Mouse (Mus musculus) embryonic facial prominence, embryonic 11.5 days (tissue): Measurements from ENCODE around the gene Tmod2. TPM values are rescaled to one million over a fixed set of nuclear protein-coding genes. Genes with fewer than 3 reads are reported as not detected.
"Not testable (repeated sequence)": the region's sequence is repeated elsewhere in the genome, so short reads cannot be mapped to it uniquely, and the experiment has no call there.

Experiments
- ATAC-seq: fragments of 200-750 bp; cut with Nextera tagmentation; replicated peaks from 2 replicates; pipeline ENCODE4 v1.8.0; 2017; ENCODE audit warnings: low read depth; ENCODE audit not compliant: insufficient number of reproducible peaks, low FRiP score, low TSS enrichment
- DNase-seq: peaks from one replicate; pipeline ENCODE4 v3.0.0-alpha.2; 2015; ENCODE audit warnings: low spot score
- H3K27ac ChIP-seq: fragments of 300-500 bp; sonication (generic); replicated peaks from 2 replicates; pipeline ENCODE4 v1.5.1; 2014; ENCODE audit warnings: mild to moderate bottlenecking, low read depth, low read length, control low read depth
- H3K27me3 ChIP-seq: fragments of 300-500 bp; sonication (generic); 2 replicates; pipeline ENCODE4 v1.6.1; 2014; ENCODE audit warnings: mild to moderate bottlenecking, low read length, moderate library complexity, mixed read lengths; ENCODE audit not compliant: control insufficient read depth, insufficient read depth
- H3K36me3 ChIP-seq: fragments of 300-500 bp; sonication (generic); replicated peaks from 2 replicates; pipeline ENCODE4 v1.6.1; 2014; ENCODE audit warnings: low read depth, mild to moderate bottlenecking, low read length, moderate library complexity, mixed read lengths; ENCODE audit not compliant: control insufficient read depth, insufficient read depth
- H3K4me1 ChIP-seq: fragments of 300-500 bp; sonication (generic); 2 replicates; pipeline ENCODE4 v1.6.1; 2014; ENCODE audit warnings: low read length, mixed read lengths; ENCODE audit not compliant: control insufficient read depth, insufficient read depth
- H3K4me2 ChIP-seq: fragments of 300-500 bp; sonication (generic); 2 replicates; pipeline ENCODE4 v1.6.1; 2014; ENCODE audit warnings: low read depth, mild to moderate bottlenecking, control low read depth, low read length, moderate library complexity
- H3K4me3 ChIP-seq: fragments of 300-500 bp; sonication (generic); 2 replicates; pipeline ENCODE4 v1.5.1; 2014; ENCODE audit warnings: low read depth, low read length, control low read depth
- H3K9ac ChIP-seq: fragments of 300-500 bp; sonication (generic); replicated peaks from 2 replicates; pipeline ENCODE4 v1.6.1; 2014; ENCODE audit warnings: mild to moderate bottlenecking, control low read depth, low read length
- H3K9me3 ChIP-seq: fragments of 300-500 bp; sonication (generic); replicated peaks from 2 replicates; pipeline ENCODE4 v1.6.1; 2016; ENCODE audit warnings: mild to moderate bottlenecking, low read length, inconsistent platforms, mixed read lengths; ENCODE audit not compliant: control insufficient read depth
- WGBS: fragments of 180-500 bp; shearing (Covaris S2); extraction: QIAGEN DNeasy Blood & Tissue Kit; methylation state at CpG from one replicate; pipeline ENCODE4 v1.1.7; 2014; 5-methylcytosine and 5-hydroxymethylcytosine counted together
- polyA plus RNA-seq: library from polyadenylated mRNA; unstranded; fragments of >200 nt; fragmentation: Nextera tagmentation; extraction: Ambion mirVana; gene quantifications from 2 replicates; pipeline ENCODE4 v1.2.1, GENCODE M21; 2014

The Tmod2 gene
- 36.2 and 38.2 TPM in 2 replicates for polyA plus RNA-seq

- WGBS = under 1% methylated on average over 70 of the region's 74 CpGs
- Histone ChIP-seq H3K36me3 (no peaks in the 10 kb centered on the region), H3K9ac (peak within 1 kb of the TSS; percentile 73), H3K4me1 (no peaks in the 10 kb centered on the region), H3K9me3 (no peaks in the 10 kb centered on the region), H3K27me3 (no peaks in the 10 kb centered on the region), H3K4me2 (peak within 1 kb of the TSS; percentile 91), H3K27ac (no peak within 1 kb of the TSS), H3K4me3 (peak within 1 kb of the TSS; percentile 86)
- ATAC-seq (peak; percentile 92), DNase-seq (peak; percentile 82)
Measured at GRCm38 (mm10) chr9:75610571-75611493, at the start of gene Tmod2. TSS of gene Tmod2 (minus strand) at chr9:75611325.

DNA sequence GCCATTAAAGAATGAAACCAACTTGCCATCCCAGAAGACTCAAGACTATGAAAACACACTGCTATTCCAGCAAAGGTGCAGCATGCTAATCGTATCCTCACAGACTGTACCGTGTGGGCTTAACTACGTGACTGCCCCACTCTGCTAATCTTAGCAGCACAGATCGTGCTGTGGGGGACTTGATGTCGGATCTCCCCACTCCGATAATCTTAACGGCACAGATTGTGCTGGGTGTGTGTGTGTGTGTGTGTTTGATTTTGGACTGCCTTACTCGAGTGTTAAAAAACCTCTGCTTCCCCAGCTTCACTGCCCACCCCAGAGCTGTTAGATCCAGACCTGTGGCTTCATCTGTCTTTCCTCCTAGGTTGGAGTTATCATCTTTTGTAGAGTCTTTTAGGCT, 49.8 kb upstream of the Tmod2 start:
- DNase-seq (no peak), ATAC-seq (no peak)
- WGBS = 88% methylated on average over 8 of the region's 8 CpGs
- no peak overlapping the region for H3K4me3 ChIP-seq
- no peaks in the 10 kb centered on the region for H3K36me3 ChIP-seq
- H3K9me3 ChIP-seq = no peaks in the 10 kb centered on the region
- no peak overlapping the region for H3K9ac ChIP-seq
- H3K4me1 ChIP-seq = no peaks in the 10 kb centered on the region
- no peak overlapping the region for H3K27ac ChIP-seq
- no peak overlapping the region for H3K4me2 ChIP-seq
- H3K27me3 ChIP-seq = no peaks in the 10 kb centered on the region

DNA sequence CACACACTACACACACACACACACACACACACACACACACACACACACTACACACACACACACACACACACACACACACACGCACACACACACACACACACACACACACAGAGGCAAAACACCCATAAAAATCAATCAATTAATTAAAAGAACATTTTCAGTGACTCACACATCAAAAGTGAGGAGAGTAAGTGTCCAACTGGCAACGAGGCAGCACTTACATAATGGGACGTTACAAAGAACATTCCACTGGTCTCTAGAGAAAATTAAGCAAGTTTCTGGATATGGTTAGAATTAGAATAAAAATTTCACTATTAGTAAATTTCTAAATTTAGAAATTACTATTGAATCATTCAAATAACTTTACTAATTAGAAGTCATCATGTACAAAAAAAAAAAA, 45.3 kb upstream of the Tmod2 start:
- not testable (repeated sequence) for H3K4me1 ChIP-seq, ATAC-seq, H3K27me3 ChIP-seq, H3K36me3 ChIP-seq, H3K27ac ChIP-seq, H3K9me3 ChIP-seq, H3K4me2 ChIP-seq, DNase-seq, H3K4me3 ChIP-seq, H3K9ac ChIP-seq
- 68% methylated on average over 3 of the region's 3 CpGs for WGBS

DNA sequence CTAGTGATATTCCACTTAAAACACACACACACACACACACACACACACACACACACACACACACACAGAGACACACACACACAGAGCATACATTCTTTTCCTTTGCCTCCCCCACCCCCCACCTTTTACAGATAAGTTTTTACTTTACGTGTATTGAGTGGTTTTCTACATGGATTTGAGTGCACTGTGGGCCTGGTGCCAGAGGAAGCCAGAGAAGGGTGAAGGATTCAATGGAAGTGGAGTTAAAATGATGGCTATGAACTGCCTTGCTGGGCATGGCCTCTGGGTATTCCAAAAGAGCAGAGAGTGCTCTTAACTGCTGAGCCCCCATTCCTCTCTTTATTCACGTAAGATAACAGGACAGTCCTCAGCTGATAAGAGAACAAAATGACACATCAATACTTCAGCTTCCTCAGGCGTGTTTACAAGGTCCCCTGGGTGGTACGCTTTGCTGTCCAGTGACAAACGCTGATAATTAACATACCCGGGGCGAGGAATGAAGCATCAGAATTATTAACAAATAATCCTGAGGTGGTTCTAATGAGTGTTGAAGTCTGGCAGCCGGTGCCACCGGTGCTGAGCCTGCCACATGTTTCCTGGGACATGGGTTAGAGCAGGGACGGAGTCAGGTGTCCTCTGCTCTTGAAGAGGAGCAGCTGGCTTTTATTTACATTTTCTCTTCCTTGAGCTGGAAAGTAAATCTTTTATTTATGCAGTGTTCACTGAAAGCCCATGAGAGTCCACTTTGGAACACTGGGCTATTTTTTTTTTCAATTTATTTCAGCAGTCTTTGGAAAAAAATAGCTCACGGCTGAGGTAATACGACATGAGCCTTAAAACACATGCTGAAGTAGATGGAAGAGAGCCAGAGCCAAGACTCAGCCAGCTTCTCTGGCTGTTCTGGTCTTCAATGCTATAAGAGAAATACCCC, 43.1 kb upstream of the Tmod2 start:
- DNase-seq = peak; percentile 13
- H3K36me3 ChIP-seq = no peaks in the 10 kb centered on the region
- WGBS = 56% methylated on average over 12 of the region's 12 CpGs
- H3K4me2 ChIP-seq = no peak overlapping the region
- no peak overlapping the region for H3K4me3 ChIP-seq
- no peak for ATAC-seq
- no peaks in the 10 kb centered on the region for H3K9me3 ChIP-seq
- no peaks in the 10 kb centered on the region for H3K27me3 ChIP-seq
- H3K4me1 ChIP-seq = no peaks in the 10 kb centered on the region
- H3K9ac ChIP-seq = no peak overlapping the region
- H3K27ac ChIP-seq = 0 out of 2 replicates have a peak overlapping the region, but pooled peaks have one; percentile 8

DNA sequence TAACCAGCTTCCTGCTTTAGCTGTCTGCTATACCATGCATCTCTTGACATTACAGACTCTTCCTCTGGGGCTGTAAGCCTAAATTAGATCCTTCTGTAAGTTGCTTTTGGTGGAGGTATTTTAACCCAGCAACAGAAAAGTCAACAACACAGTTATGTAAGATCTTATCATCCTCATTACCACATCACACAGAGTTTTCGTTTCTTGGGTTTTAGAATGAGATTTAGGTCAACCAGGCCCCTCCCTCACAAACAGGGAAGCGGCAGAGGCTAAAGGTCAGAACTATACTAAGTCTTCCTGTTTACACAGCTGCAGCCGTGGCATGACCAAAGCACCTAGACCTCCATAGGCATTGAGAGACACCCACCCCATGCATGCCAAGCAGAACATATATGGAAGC, 34.3 kb upstream of the Tmod2 start:
- Histone ChIP-seq H3K27me3 (no peaks in the 10 kb centered on the region), H3K9ac (no peak overlapping the region), H3K4me2 (no peak overlapping the region), H3K27ac (no peak overlapping the region), H3K9me3 (no peaks in the 10 kb centered on the region), H3K36me3 (no peaks in the 10 kb centered on the region), H3K4me1 (no peaks in the 10 kb centered on the region), H3K4me3 (no peak overlapping the region)
- DNase-seq (peak; percentile 43), ATAC-seq (no peak)
- 20% methylated on average over 3 of the region's 3 CpGs for WGBS

- Histone ChIP-seq H3K27ac (no peak overlapping the region), H3K9ac (no peak overlapping the region), H3K9me3 (no peaks in the 10 kb centered on the region), H3K36me3 (no peaks in the 10 kb centered on the region), H3K4me2 (no peak overlapping the region), H3K4me1 (no peaks in the 10 kb centered on the region; the same call in 1 of the 2 replicates), H3K4me3 (no peak overlapping the region), H3K27me3 (no peaks in the 10 kb centered on the region)
- WGBS = 90% methylated on average over 4 of the region's 4 CpGs
- ATAC-seq = no peak
- no peak for DNase-seq
Measured at GRCm38 (mm10) chr9:75634226-75634625, 23.1 kb upstream of the Tmod2 start.

- WGBS = 88% methylated on average over 8 of the region's 8 CpGs
- no peak for ATAC-seq
- no peaks in the 10 kb centered on the region for H3K9me3 ChIP-seq
- no peak overlapping the region for H3K27ac ChIP-seq
- no peaks in the 10 kb centered on the region for H3K27me3 ChIP-seq
- H3K4me3 ChIP-seq = no peak overlapping the region
- H3K9ac ChIP-seq = no peak overlapping the region
- no peak overlapping the region for H3K4me2 ChIP-seq
- DNase-seq = no peak
- no peaks in the 10 kb centered on the region; the same call in 1 of the 2 replicates for H3K4me1 ChIP-seq
- H3K36me3 ChIP-seq = no peaks in the 10 kb centered on the region
Measured at GRCm38 (mm10) chr9:75633603-75634002, 22.5 kb upstream of the Tmod2 start.
